Mouse (Mus musculus): ENCODE measurements around the gene Slc38a4. TPM values are rescaled to one million over a fixed set of nuclear protein-coding genes. Genes with fewer than 3 reads are reported as not detected.

The Slc38a4 gene
- polyA plus RNA-seq, 2 experiments: 80.0 to 118 TPM

DNA sequence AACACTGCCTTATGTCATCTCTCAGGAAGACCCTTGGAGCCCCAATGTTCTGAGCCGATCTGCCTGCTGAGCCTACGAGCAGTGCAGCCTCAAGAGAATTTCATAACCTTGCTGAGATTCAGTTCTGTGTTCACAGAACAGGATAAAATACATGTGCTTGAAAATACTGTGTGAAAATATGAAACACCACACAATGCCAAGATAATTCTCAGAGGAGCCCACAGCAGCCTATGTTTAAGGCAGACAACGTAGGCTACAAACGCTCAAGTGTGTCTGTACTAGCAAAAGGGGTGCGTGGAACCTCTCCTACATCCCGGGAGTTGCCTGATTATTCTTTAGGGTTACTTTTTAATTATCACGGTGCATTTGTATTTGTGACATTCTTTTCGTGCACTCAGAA is 92.4 kb downstream of the Slc38a4 start:
- WGBS: 62% methylated on average over 8 of the region's 8 CpGs
- H3K9ac ChIP-seq (ENCODE audit: low read depth, low read length, severe bottlenecking): 0 out of 2 replicates have a peak overlapping the region, but pooled peaks have one; percentile 1
- H3K4me1 ChIP-seq (ENCODE audit: control insufficient read depth, insufficient read depth, low read length): peaks cover 5% of the 10 kb centered on the region; the same call in 1 of the 2 replicates
- no peaks in the 10 kb centered on the region for H3K36me3 ChIP-seq (ENCODE audit: control insufficient read depth, insufficient read depth, low read length)
- no peaks in the 10 kb centered on the region for H3K27me3 ChIP-seq (ENCODE audit: control insufficient read depth, insufficient read depth, low read length)
- TF ChIP-seq POLR2A (IDR thresholded peaks at IDR 0.05; ENCODE audit: borderline replicate concordance, extremely low read depth, insufficient read depth, insufficient read length): no peak
- H3K9me3 ChIP-seq (ENCODE audit: control insufficient read depth, low read length): no peaks in the 10 kb centered on the region
- ATAC-seq (ENCODE audit: low FRiP score, low read depth) (no peak), DNase-seq (ENCODE audit: low spot score) (no peak)
- H3K4me2 ChIP-seq (replicated peaks; ENCODE audit: low read depth, low read length, severe bottlenecking): peak overlapping the region; percentile 35
- H3K27ac ChIP-seq (replicated peaks; ENCODE audit: low read depth, low read length): peak overlapping the region; percentile 1; the same call in 1 of the 2 replicates
- H3K4me3 ChIP-seq (replicated peaks; ENCODE audit: low read length): no peak overlapping the region

DNA sequence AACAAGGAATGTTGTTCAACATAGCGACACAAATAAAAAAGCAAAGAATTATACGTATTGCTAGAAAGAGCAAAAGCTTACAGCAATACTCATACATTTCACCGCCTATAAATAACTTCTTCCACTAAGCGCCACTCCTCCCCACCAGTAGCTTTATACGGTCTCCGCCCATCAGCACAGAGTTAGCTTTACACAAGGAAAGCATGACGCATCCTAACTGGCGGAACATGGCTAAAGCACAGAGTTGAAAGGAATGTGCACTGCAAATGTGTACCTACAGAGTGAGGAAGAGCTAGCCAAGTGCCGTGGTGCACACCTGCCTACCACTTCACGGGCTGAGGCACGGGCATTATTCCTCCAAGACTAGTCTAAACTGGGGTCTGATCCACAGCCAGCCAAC is 95.4 kb downstream of the Slc38a4 start:
- WGBS: 92% methylated on average over 11 of the region's 11 CpGs
- Histone ChIP-seq H3K9ac (ENCODE audit: low read depth, low read length, severe bottlenecking) (no peak overlapping the region), H3K27ac (replicated peaks; ENCODE audit: low read depth, low read length) (no peak overlapping the region), H3K27me3 (ENCODE audit: control insufficient read depth, insufficient read depth, low read length) (no peaks in the 10 kb centered on the region), H3K4me1 (ENCODE audit: control insufficient read depth, insufficient read depth, low read length) (peaks cover 5% of the 10 kb centered on the region; the same call in 1 of the 2 replicates), H3K4me3 (replicated peaks; ENCODE audit: low read length) (no peak overlapping the region), H3K36me3 (ENCODE audit: control insufficient read depth, insufficient read depth, low read length) (no peaks in the 10 kb centered on the region), H3K4me2 (replicated peaks; ENCODE audit: low read depth, low read length, severe bottlenecking) (no peak overlapping the region), H3K9me3 (ENCODE audit: control insufficient read depth, low read length) (no peaks in the 10 kb centered on the region)
- no peak for ATAC-seq (ENCODE audit: low FRiP score, low read depth)
- TF ChIP-seq POLR2A (IDR thresholded peaks at IDR 0.05; ENCODE audit: borderline replicate concordance, extremely low read depth, insufficient read depth, insufficient read length): no peak
- no peak for DNase-seq (ENCODE audit: low spot score)

DNA sequence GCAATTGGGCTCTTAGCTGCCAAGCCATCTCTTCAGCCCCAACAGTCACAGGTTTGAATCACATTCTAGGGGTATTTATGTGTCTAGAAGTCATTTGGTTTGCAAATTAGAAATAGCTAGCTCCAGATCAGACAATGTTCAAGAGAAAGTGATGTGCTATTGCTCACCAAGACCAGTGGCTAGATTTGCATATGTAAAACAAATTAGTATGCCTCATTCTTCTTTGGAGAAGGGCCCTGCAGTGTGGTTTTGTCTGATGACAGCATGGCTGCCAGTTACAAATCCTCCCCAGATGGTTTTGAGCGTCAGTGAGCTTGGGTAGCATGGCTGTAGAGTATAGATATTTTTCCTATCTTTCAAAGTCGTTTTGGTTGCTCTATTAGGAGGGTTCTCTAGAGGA is 96.5 kb downstream of the Slc38a4 start:
- Histone ChIP-seq H3K27me3 (ENCODE audit: control insufficient read depth, insufficient read depth, low read length) (no peaks in the 10 kb centered on the region), H3K9me3 (ENCODE audit: control insufficient read depth, low read length) (no peaks in the 10 kb centered on the region), H3K4me2 (replicated peaks; ENCODE audit: low read depth, low read length, severe bottlenecking) (no peak overlapping the region), H3K36me3 (ENCODE audit: control insufficient read depth, insufficient read depth, low read length) (no peaks in the 10 kb centered on the region), H3K27ac (replicated peaks; ENCODE audit: low read depth, low read length) (no peak overlapping the region), H3K4me1 (ENCODE audit: control insufficient read depth, insufficient read depth, low read length) (peaks cover 5% of the 10 kb centered on the region; the same call in 1 of the 2 replicates), H3K4me3 (replicated peaks; ENCODE audit: low read length) (no peak overlapping the region), H3K9ac (ENCODE audit: low read depth, low read length, severe bottlenecking) (no peak overlapping the region)
- 72% methylated on average over 2 of the region's 2 CpGs for WGBS
- ATAC-seq (ENCODE audit: low FRiP score, low read depth) (no peak), DNase-seq (ENCODE audit: low spot score) (no peak)
- no peak for TF ChIP-seq POLR2A (IDR thresholded peaks at IDR 0.05; ENCODE audit: borderline replicate concordance, extremely low read depth, insufficient read depth, insufficient read length)

DNA sequence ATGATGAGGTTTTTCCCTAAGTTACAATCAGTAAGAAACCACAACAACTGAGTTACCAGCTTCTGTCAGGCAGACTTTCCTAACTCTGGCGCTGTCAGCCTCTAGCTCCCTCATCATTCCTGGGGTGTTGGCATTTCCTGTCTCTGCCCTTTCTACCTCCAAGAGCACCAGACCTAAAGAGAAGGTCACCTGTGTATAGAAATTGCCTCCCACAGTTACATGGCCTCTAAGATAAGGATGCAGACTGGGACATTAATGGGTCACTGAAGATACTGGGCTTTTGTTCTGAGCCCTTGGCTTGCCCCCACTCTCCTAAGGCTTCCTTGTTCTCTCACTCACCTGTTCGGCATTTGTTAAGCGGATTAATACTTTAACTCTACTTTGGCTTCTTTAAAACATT is 99.1 kb downstream of the Slc38a4 start:
- Histone ChIP-seq H3K4me3 (replicated peaks; ENCODE audit: low read length) (no peak overlapping the region), H3K4me1 (ENCODE audit: control insufficient read depth, insufficient read depth, low read length) (peaks cover 8% of the 10 kb centered on the region; the same call in 1 of the 2 replicates), H3K27ac (replicated peaks; ENCODE audit: low read depth, low read length) (no peak overlapping the region), H3K9me3 (ENCODE audit: control insufficient read depth, low read length) (no peaks in the 10 kb centered on the region), H3K9ac (ENCODE audit: low read depth, low read length, severe bottlenecking) (no peak overlapping the region), H3K4me2 (replicated peaks; ENCODE audit: low read depth, low read length, severe bottlenecking) (no peak overlapping the region), H3K36me3 (ENCODE audit: control insufficient read depth, insufficient read depth, low read length) (no peaks in the 10 kb centered on the region), H3K27me3 (ENCODE audit: control insufficient read depth, insufficient read depth, low read length) (no peaks in the 10 kb centered on the region)
- 81% methylated on average over 3 of the region's 3 CpGs for WGBS
- no peak for TF ChIP-seq POLR2A (IDR thresholded peaks at IDR 0.05; ENCODE audit: borderline replicate concordance, extremely low read depth, insufficient read depth, insufficient read length)
- DNase-seq (ENCODE audit: low spot score): no peak
- ATAC-seq (ENCODE audit: low FRiP score, low read depth): no peak

DNA sequence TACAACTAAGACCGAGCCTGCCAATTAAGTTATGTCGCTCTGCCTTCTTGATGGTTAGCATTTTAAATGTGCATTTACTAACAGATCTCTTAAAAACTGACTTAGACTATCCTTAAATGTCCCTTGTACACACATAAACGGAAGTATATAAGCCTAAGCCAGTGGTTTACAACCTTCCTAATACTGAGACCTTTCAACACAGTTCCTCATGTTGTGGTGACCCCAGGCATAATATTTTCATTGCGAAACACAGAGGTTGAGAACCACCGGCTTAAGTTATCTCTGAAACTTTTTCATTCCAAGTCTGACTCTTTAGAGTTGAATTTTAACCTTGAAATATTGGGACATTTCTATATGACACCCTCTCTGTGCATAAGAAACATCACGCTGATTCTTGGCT is 101.4 kb downstream of the Slc38a4 start:
- no peak for DNase-seq (ENCODE audit: low spot score)
- peaks cover 8% of the 10 kb centered on the region; the same call in 1 of the 2 replicates for H3K4me1 ChIP-seq (ENCODE audit: control insufficient read depth, insufficient read depth, low read length)
- H3K27me3 ChIP-seq (ENCODE audit: control insufficient read depth, insufficient read depth, low read length): no peaks in the 10 kb centered on the region
- H3K9me3 ChIP-seq (ENCODE audit: control insufficient read depth, low read length): no peaks in the 10 kb centered on the region
- no peak overlapping the region for H3K4me3 ChIP-seq (replicated peaks; ENCODE audit: low read length)
- no peak overlapping the region for H3K27ac ChIP-seq (replicated peaks; ENCODE audit: low read depth, low read length)
- no peak overlapping the region for H3K9ac ChIP-seq (ENCODE audit: low read depth, low read length, severe bottlenecking)
- TF ChIP-seq POLR2A (IDR thresholded peaks at IDR 0.05; ENCODE audit: borderline replicate concordance, extremely low read depth, insufficient read depth, insufficient read length): no peak
- WGBS: 81% methylated on average over 6 of the region's 6 CpGs
- H3K4me2 ChIP-seq (replicated peaks; ENCODE audit: low read depth, low read length, severe bottlenecking): no peak overlapping the region
- H3K36me3 ChIP-seq (ENCODE audit: control insufficient read depth, insufficient read depth, low read length): no peaks in the 10 kb centered on the region
- ATAC-seq (ENCODE audit: low FRiP score, low read depth): no peak

DNA sequence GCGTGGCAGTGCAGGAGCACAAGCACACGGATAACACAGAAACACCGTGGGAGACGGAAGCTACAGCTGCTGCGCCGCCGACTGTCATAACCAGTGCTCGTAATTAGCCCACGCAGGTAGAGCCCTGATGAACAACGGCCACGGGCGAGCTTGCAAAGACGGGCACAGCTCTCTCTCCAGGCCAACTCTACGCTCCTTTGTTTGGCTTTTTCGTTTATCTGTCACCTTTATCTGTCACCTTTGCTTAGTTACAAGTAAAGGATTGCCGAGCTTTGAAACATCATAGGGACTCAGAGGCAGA is 101.9 kb downstream of the Slc38a4 start:
- Histone ChIP-seq H3K9me3 (ENCODE audit: control insufficient read depth, low read length) (no peaks in the 10 kb centered on the region), H3K27ac (replicated peaks; ENCODE audit: low read depth, low read length) (no peak overlapping the region), H3K27me3 (ENCODE audit: control insufficient read depth, insufficient read depth, low read length) (no peaks in the 10 kb centered on the region), H3K4me1 (ENCODE audit: control insufficient read depth, insufficient read depth, low read length) (peaks cover 8% of the 10 kb centered on the region; the same call in 1 of the 2 replicates), H3K9ac (ENCODE audit: low read depth, low read length, severe bottlenecking) (peak overlapping the region; percentile 34), H3K4me2 (replicated peaks; ENCODE audit: low read depth, low read length, severe bottlenecking) (peak overlapping the region; percentile 50), H3K4me3 (replicated peaks; ENCODE audit: low read length) (peak overlapping the region; percentile 24), H3K36me3 (ENCODE audit: control insufficient read depth, insufficient read depth, low read length) (no peaks in the 10 kb centered on the region)
- 48% methylated on average over 16 of the region's 16 CpGs for WGBS
- no peak for TF ChIP-seq POLR2A (IDR thresholded peaks at IDR 0.05; ENCODE audit: borderline replicate concordance, extremely low read depth, insufficient read depth, insufficient read length)
- DNase-seq (ENCODE audit: low spot score): no peak
- no peak for ATAC-seq (ENCODE audit: low FRiP score, low read depth)
